Mouse (Mus musculus) brown adipose tissue, adult 24 weeks (tissue): ENCODE measurements around the gene Rnf216. TPM values are rescaled to one million over a fixed set of nuclear protein-coding genes. Genes with fewer than 3 reads are reported as not detected.
A peak's percentile ranks its signal among the peaks of the same experiment; 100 is the strongest.

Experiments
- H3K27ac ChIP-seq: fragments of 200-500 bp; replicated peaks from 2 replicates; pipeline ENCODE4 v1.5.1; 2012; ENCODE audit warnings: low read depth, mild to moderate bottlenecking, low read length
- H3K4me1 ChIP-seq: fragments of 200-500 bp; 2 replicates; pipeline ENCODE4 v1.6.1; 2012; ENCODE audit warnings: low read length, mixed read lengths; ENCODE audit not compliant: control insufficient read depth, insufficient read depth, insufficient read length
- H3K4me3 ChIP-seq: fragments of 200-500 bp; 2 replicates; pipeline ENCODE4 v1.5.1; 2012; ENCODE audit warnings: low read depth, mild to moderate bottlenecking, low read length, moderate library complexity; ENCODE audit not compliant: insufficient read depth
- polyA plus RNA-seq: library from polyadenylated mRNA; stranded (reverse); fragments of >200 nt; gene quantifications from 2 replicates; pipeline ENCODE4 v1.2.4, GENCODE M21; 2012; ENCODE audit not compliant: missing spikeins, insufficient read depth, insufficient read length

Rnf216 gene
- polyA plus RNA-seq, 1 experiment, result 14.6 TPM

- H3K4me1 ChIP-seq, result peaks cover 3% of the 10 kb centered on the region; the same call in 1 of the 2 replicates
- H3K27ac ChIP-seq, result peak overlapping the region; percentile 21
- H3K4me3 ChIP-seq, result no peak overlapping the region
These were observed 130.6 kb downstream of the Rnf216 start for GRCm38 (mm10) chr5:142982046-142982801.

GRCm38 (mm10) chr5:142976516-142976915 is 136.3 kb downstream of the Rnf216 start:
- H3K4me1 ChIP-seq, result peaks cover 7% of the 10 kb centered on the region; the same call in 1 of the 2 replicates
- no peak overlapping the region for H3K27ac ChIP-seq
- no peak overlapping the region for H3K4me3 ChIP-seq

- H3K4me1 ChIP-seq, result peaks cover 7% of the 10 kb centered on the region; the same call in 1 of the 2 replicates
- no peak overlapping the region for H3K27ac ChIP-seq
- H3K4me3 ChIP-seq, result no peak overlapping the region
These were observed 138.1 kb downstream of the Rnf216 start for GRCm38 (mm10) chr5:142974598-142975121.

- Histone ChIP-seq H3K4me3 (no peak overlapping the region), H3K4me1 (peaks cover 10% of the 10 kb centered on the region; the same call in 1 of the 2 replicates), H3K27ac (no peak overlapping the region)
These were observed 138.8 kb downstream of the Rnf216 start for GRCm38 (mm10) chr5:142973971-142974370.

DNA sequence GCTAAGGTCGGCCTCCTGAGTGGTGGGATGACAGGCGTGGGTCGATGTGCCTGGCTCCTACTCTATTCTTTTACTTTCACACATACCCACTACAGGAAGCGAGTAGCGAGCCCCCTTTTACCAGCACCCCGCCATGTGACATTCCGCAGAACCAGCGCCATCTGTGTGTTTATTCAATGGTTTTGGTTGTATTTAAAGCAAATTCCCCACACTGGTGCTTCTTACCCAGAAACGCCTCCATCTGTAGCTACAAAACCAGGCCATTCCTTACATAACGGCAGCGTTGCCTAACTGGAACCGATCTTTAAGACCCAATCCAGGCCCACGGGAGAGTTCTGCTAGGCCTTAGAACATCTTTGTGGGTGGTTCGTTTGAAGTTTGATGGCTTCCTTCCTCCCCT is 144.4 kb downstream of the Rnf216 start:
- peaks cover 6% of the 10 kb centered on the region for H3K4me1 ChIP-seq

GRCm38 (mm10) chr5:142964650-142965049 is 148.1 kb downstream of the Rnf216 start:
- Histone ChIP-seq H3K27ac (no peak overlapping the region), H3K4me3 (peak overlapping the region; percentile 75; the same call in 1 of the 2 replicates), H3K4me1 (peaks cover 8% of the 10 kb centered on the region)

More for the DNA sequence above, 144.4 kb downstream of the Rnf216 start:
- Histone ChIP-seq H3K27ac (no peak overlapping the region), H3K4me3 (no peak overlapping the region)

GRCm38 (mm10) chr5:142963705-142964494 is 148.9 kb downstream of the Rnf216 start:
- peak overlapping the region; percentile 75 for H3K4me3 ChIP-seq

GRCm38 (mm10) chr5:142963003-142963704 is 149.6 kb downstream of the Rnf216 start:
- Histone ChIP-seq H3K4me3 (peak overlapping the region; percentile 75), H3K4me1 (peaks cover 5% of the 10 kb centered on the region), H3K27ac (peak overlapping the region; percentile 93)

More at GRCm38 (mm10) chr5:142963705-142964494, 148.9 kb downstream of the Rnf216 start:
- peaks cover 5% of the 10 kb centered on the region for H3K4me1 ChIP-seq
- no peak overlapping the region for H3K27ac ChIP-seq

GRCm38 (mm10) chr5:142962444-142962961 is 150.3 kb downstream of the Rnf216 start:
- peaks cover 5% of the 10 kb centered on the region for H3K4me1 ChIP-seq

DNA sequence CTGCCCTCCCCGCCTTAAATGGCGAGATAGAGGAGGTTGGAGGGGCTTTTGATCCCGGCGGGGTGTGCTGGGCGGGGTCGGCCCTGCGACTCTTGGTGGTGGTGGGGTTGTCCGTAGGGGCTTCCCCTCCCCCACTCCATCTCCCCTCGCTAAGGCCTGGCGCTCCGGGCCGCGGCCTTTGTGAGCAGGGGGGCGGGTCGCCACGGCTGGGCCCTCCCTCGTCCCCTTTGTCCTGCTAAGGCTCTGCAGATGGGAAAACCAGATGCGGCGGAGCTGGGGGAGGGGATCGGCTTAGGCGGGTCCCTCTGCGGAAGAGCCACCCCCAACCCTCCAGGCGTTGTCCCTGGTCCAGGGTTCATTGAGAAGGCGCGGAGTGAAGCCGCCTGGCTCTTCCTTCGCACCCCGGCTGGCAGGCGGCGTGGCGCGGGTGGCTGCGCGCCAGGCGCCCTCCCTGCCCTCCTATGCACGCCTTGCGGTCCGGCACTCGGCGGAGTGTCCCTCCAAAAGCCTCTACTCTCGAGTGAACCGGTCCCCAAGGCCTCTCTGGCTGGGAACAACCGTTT is 150.8 kb downstream of the Rnf216 start:
- H3K4me3 ChIP-seq, result peak overlapping the region; percentile 75
- peak overlapping the region; percentile 93 for H3K27ac ChIP-seq
- H3K4me1 ChIP-seq, result peaks cover 5% of the 10 kb centered on the region

More at GRCm38 (mm10) chr5:142962444-142962961, 150.3 kb downstream of the Rnf216 start:
- H3K4me3 ChIP-seq, result peak overlapping the region; percentile 75
- peak overlapping the region; percentile 93 for H3K27ac ChIP-seq

DNA sequence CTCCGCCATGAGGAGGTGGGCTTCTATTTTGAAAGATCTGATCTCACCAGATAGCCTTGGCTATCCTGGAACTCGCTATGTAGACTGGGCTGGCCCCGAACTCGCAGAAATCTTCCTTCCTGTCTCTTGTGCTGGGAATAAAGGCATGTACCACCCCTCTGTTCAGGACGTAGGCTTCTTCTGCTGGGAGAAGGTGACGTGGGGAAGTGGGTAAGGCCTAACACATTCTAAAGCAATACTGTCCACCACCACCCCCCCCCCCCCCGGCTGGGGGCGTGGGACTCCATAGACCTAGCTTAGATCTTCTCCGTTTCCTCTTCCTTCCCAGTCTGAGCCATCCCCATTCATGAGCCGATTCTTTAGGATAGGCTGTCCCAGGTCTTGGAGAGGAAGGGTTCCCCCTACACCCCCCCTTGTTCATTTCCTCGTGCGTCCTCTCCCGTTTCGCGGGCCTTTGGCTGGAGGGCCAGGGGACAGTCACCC is 151.4 kb downstream of the Rnf216 start:
- H3K4me3 ChIP-seq, result peak overlapping the region; percentile 75
- H3K4me1 ChIP-seq, result peaks cover 5% of the 10 kb centered on the region
- peak overlapping the region; percentile 89 for H3K27ac ChIP-seq

GRCm38 (mm10) chr5:142960775-142961271 is 152.0 kb downstream of the Rnf216 start:
- Histone ChIP-seq H3K27ac (peak overlapping the region; percentile 89), H3K4me3 (peak overlapping the region; percentile 75), H3K4me1 (peaks cover 5% of the 10 kb centered on the region)

- peaks cover 5% of the 10 kb centered on the region for H3K4me1 ChIP-seq
- H3K27ac ChIP-seq, result peak within 1 kb of the TSS; percentile 89
- H3K4me3 ChIP-seq, result peak within 1 kb of the TSS; percentile 75
These were observed 152.9 kb downstream of the Rnf216 start, which contains the start of gene Fscn1 for GRCm38 (mm10) chr5:142959576-142960556. Gene Fscn1, plus strand, starts transcription at chr5:142960343.
